Mouse (Mus musculus) CH12.LX (cell line): ENCODE data around the gene Sult1d1. TPM values are rescaled to one million over a fixed set of nuclear protein-coding genes. Genes with fewer than 3 reads are reported as not detected.

Experiments
- DNase-seq: peaks from one replicate; pipeline ENCODE4 v3.0.0-alpha.2; 2013; ENCODE audit errors: extremely low read depth
- H3K27ac ChIP-seq: 2 replicates; pipeline ENCODE4 v1.5.1; 2012; ENCODE audit warnings: low read depth, mild to moderate bottlenecking, control low read depth, moderate library complexity; ENCODE audit not compliant: insufficient read depth
- H3K27me3 ChIP-seq: replicated peaks from 2 replicates; pipeline ENCODE3; 2012; ENCODE audit warnings: inconsistent platforms
- H3K36me3 ChIP-seq, 2 experiments: replicated peaks in 1 of 2; 2 replicates each; pipeline versions ENCODE3 to v1.6.1; 2012; ENCODE audit warnings: inconsistent platforms in 1 of 2, low read length in 1 of 2, mild to moderate bottlenecking in 1 of 2, mixed read lengths in 1 of 2, moderate library complexity in 1 of 2; ENCODE audit not compliant: control insufficient read depth in 1 of 2, insufficient read depth in 1 of 2
- H3K4me1 ChIP-seq, 2 experiments: 2 replicates each; pipeline ENCODE4 v1.6.1; 2012; ENCODE audit warnings: inconsistent platforms in 1 of 2, moderate library complexity in 1 of 2; ENCODE audit not compliant: insufficient read depth in 2 of 2, control insufficient read depth in 1 of 2
- H3K4me2 ChIP-seq: 2 replicates; pipeline ENCODE4 v1.6.1; 2012; ENCODE audit warnings: low read depth, mild to moderate bottlenecking, control low read depth; ENCODE audit not compliant: poor library complexity, insufficient read depth, severe bottlenecking
- H3K4me3 ChIP-seq, 3 experiments: fragments of 150-350 bp in 1 of 3; sonication (generic) in 1 of 3; replicated peaks in 1 of 3; 2 replicates each; pipeline versions ENCODE3 to v1.5.1; 2011 to 2012; ENCODE audit warnings: low read depth in 2 of 3, low read length in 2 of 3, mild to moderate bottlenecking in 2 of 3, moderate library complexity in 2 of 3, control low read depth in 1 of 3, improper control_type of control experiment in 1 of 3, inconsistent platforms in 1 of 3, mixed read lengths in 1 of 3; ENCODE audit not compliant: poor library complexity in 1 of 3
- H3K79me2 ChIP-seq: replicated peaks from 2 replicates; pipeline ENCODE4 v1.6.1; 2012; ENCODE audit warnings: mild to moderate bottlenecking, moderate library complexity; ENCODE audit not compliant: control insufficient read depth, poor library complexity, insufficient read depth, severe bottlenecking; ENCODE audit errors: extremely low read depth
- H3K9ac ChIP-seq: 2 replicates; pipeline ENCODE4 v1.6.1; 2012; ENCODE audit warnings: low read depth, mild to moderate bottlenecking, control low read depth, moderate library complexity; ENCODE audit not compliant: insufficient read depth
- H3K9me3 ChIP-seq: replicated peaks from 2 replicates; pipeline ENCODE3; 2012; ENCODE audit warnings: low read length, inconsistent platforms, mixed read lengths
- CHD2 ChIP-seq: IDR thresholded peaks from 2 replicates; pipeline ENCODE4 v1.6.1; 2011; ENCODE audit warnings: low read length, improper control_type of control experiment
- ELF1 ChIP-seq: IDR thresholded peaks from 2 replicates; pipeline ENCODE4 v1.6.1; 2014; ENCODE audit warnings: low read depth, mild to moderate bottlenecking, inconsistent platforms, low read length, improper control_type of control experiment
- GABPA ChIP-seq: IDR thresholded peaks from 2 replicates; pipeline ENCODE4 v1.6.1; 2012; ENCODE audit warnings: low read depth, low read length, improper control_type of control experiment, inconsistent platforms; ENCODE audit not compliant: insufficient replicate concordance
- HCFC1 ChIP-seq: IDR thresholded peaks from 2 replicates; pipeline ENCODE4 v1.6.1; 2012; ENCODE audit warnings: low read depth, mild to moderate bottlenecking, inconsistent platforms, low read length, improper control_type of control experiment
- JUN ChIP-seq: IDR thresholded peaks from 2 replicates; pipeline ENCODE4 v1.6.1; 2011; ENCODE audit warnings: low read depth, mild to moderate bottlenecking, low read length, improper control_type of control experiment, moderate library complexity; ENCODE audit not compliant: insufficient read depth
- JUND ChIP-seq: conservative IDR thresholded peaks from 2 replicates; pipeline ENCODE4 v1.6.1; 2011; ENCODE audit warnings: low read depth, low read length, improper control_type of control experiment
- KAT2A ChIP-seq: IDR thresholded peaks from 2 replicates; pipeline ENCODE4 v1.6.1; 2012; ENCODE audit warnings: low read length, improper control_type of control experiment, inconsistent platforms; ENCODE audit not compliant: insufficient replicate concordance
- MAX ChIP-seq: IDR thresholded peaks from 2 replicates; pipeline ENCODE4 v1.6.1; 2011; ENCODE audit warnings: low read length, improper control_type of control experiment
- MEF2A ChIP-seq: IDR thresholded peaks from 2 replicates; pipeline ENCODE4 v1.6.1; 2014; ENCODE audit warnings: low read depth, mild to moderate bottlenecking, inconsistent platforms, low read length, improper control_type of control experiment, borderline replicate concordance
- NELFE ChIP-seq: IDR thresholded peaks from 2 replicates; pipeline ENCODE4 v1.6.1; 2011; ENCODE audit warnings: low read depth, low read length, improper control_type of control experiment
- POLR2A ChIP-seq: IDR thresholded peaks from 2 replicates; pipeline ENCODE4 v1.6.1; 2011; ENCODE audit warnings: low read depth, mild to moderate bottlenecking, improper control_type of control experiment, low read length
- POLR2AphosphoS2 ChIP-seq: IDR thresholded peaks from 2 replicates; pipeline ENCODE4 v1.6.1; 2011; ENCODE audit warnings: low read depth, low read length, improper control_type of control experiment
- RCOR1 ChIP-seq: conservative IDR thresholded peaks from 2 replicates; pipeline ENCODE4 v1.6.1; 2012; ENCODE audit warnings: low read depth, mild to moderate bottlenecking, inconsistent platforms, low read length, improper control_type of control experiment
- SIN3A ChIP-seq: IDR thresholded peaks from 2 replicates; pipeline ENCODE4 v1.6.1; 2012; ENCODE audit warnings: low read length, improper control_type of control experiment, inconsistent platforms
- UBTF ChIP-seq: IDR thresholded peaks from 2 replicates; pipeline ENCODE4 v1.6.1; 2012; ENCODE audit warnings: low read depth, mild to moderate bottlenecking, inconsistent platforms, low read length, improper control_type of control experiment, moderate library complexity
- USF1 ChIP-seq: IDR thresholded peaks from 2 replicates; pipeline ENCODE4 v1.6.1; 2014; ENCODE audit warnings: low read depth, mild to moderate bottlenecking, inconsistent platforms, low read length, improper control_type of control experiment
- ZC3H11A ChIP-seq: IDR thresholded peaks from 2 replicates; pipeline ENCODE4 v1.6.1; 2012; ENCODE audit warnings: low read depth, mild to moderate bottlenecking, inconsistent platforms, low read length, improper control_type of control experiment
- ZKSCAN1 ChIP-seq: IDR thresholded peaks from 2 replicates; pipeline ENCODE4 v1.6.1; 2012; ENCODE audit warnings: low read depth, inconsistent platforms, low read length, improper control_type of control experiment, borderline replicate concordance
- dilution Hi-C: fragments of 300-500 bp; cut with MboI; formaldehyde crosslinking; loops from 2 replicates; pipeline ENCODE4 v1.14.3; 2020; ENCODE audit warnings: low sequenced_read_pairs; ENCODE audit not compliant: extremely low pct_unique_long_range_greater_than_20kb, extremely low pct_ligation_motif_present
- in situ Hi-C: fragments of 300-500 bp; cut with MboI; formaldehyde crosslinking; loops from 3 replicates; pipeline ENCODE4 v1.14.3; 2019; ENCODE audit warnings: low sequenced_read_pairs, low pct_ligation_motif_present, low pct_unique_long_range_greater_than_20kb, mixed read lengths
- polyA plus RNA-seq: library from polyadenylated mRNA; unstranded; fragments of >175 nt; gene quantifications from 2 replicates; pipeline ENCODE4 v1.2.1, GENCODE M21; 2012; ENCODE audit warnings: low read depth; ENCODE audit not compliant: insufficient read length
- total RNA-seq, 2 experiments: library from RNA; depleted of rRNA; stranded (reverse); fragments of 300-350 nt in 1 of 2; fragments of >200 nt in 1 of 2; gene quantifications; 2 replicates each; pipeline ENCODE4 v1.2.3; 2012 to 2014

Gene Sult1d1
- total RNA-seq (2012; rRNA removed): not detected in 2 replicates
- total RNA-seq (2014; rRNA removed): not detected in 2 replicates
- not detected in 2 replicates for polyA plus RNA-seq

- H3K79me2 ChIP-seq: no peaks in the 10 kb centered on the region
- H3K36me3 ChIP-seq: no peaks in the 10 kb centered on the region
- H3K9me3 ChIP-seq: no peaks in the 10 kb centered on the region
- no peak within 1 kb of the TSS for H3K27ac ChIP-seq
- no peak within 1 kb of the TSS for H3K4me3 ChIP-seq
- H3K27me3 ChIP-seq: no peaks in the 10 kb centered on the region
- H3K4me1 ChIP-seq: no peaks in the 10 kb centered on the region
- TF ChIP-seq HCFC1 (no peak), ZC3H11A (no peak), MEF2A (no peak), UBTF (no peak), ZKSCAN1 (no peak), GABPA (no peak), CHD2 (no peak), POLR2A (no peak), USF1 (no peak), ELF1 (no peak), POLR2AphosphoS2 (no peak)
- TF ChIP-seq, all 38 proteins: peak for 0
- dilution Hi-C loops (no loop called here), in situ Hi-C loops (no loop called here)
- Histone ChIP-seq H3K4me2 (no peak within 1 kb of the TSS), H3K9ac (no peak within 1 kb of the TSS)
- no peak for DNase-seq
Observed at GRCm38 (mm10) chr5:87568845-87569244, at the start of gene Sult1d1. TSS of gene Sult1d1 (minus strand) at chr5:87569027.

DNA sequence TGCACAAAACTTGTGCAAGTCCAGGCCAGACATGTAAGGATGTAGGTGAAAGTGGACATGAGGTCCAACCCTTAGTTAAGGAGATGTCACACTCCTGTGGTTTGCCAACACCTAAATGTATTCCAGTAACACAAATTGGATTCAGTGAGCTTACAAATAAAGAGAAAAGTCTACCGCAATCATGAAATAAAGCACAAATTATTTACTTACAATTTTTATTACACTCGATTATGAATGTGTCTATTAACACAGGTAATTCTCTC lies 46.2 kb upstream of the Sult1d1 start:
- no peak overlapping the region for H3K4me2 ChIP-seq
- in situ Hi-C loops (no loop called here), dilution Hi-C loops (no loop called here)
- no peaks in the 10 kb centered on the region for H3K9me3 ChIP-seq
- no peaks in the 10 kb centered on the region for H3K36me3 ChIP-seq
- TF ChIP-seq RCOR1 (no peak), SIN3A (no peak), POLR2A (no peak), ZKSCAN1 (no peak), KAT2A (no peak), JUND (no peak), MAX (no peak), ZC3H11A (no peak), JUN (no peak), NELFE (no peak)
- H3K9ac ChIP-seq: no peak overlapping the region
- H3K4me1 ChIP-seq: no peaks in the 10 kb centered on the region
- H3K4me3 ChIP-seq: no peak overlapping the region
- no peaks in the 10 kb centered on the region for H3K27me3 ChIP-seq
- DNase-seq: no peak
- no peaks in the 10 kb centered on the region for H3K79me2 ChIP-seq
- H3K27ac ChIP-seq: no peak overlapping the region
